Mouse (Mus musculus) lung, adult 10 weeks (tissue): ENCODE data around the gene Knop1. TPM values are rescaled to one million over a fixed set of nuclear protein-coding genes. Genes with fewer than 3 reads are reported as not detected.

ENCODE experiments used
- polyA plus RNA-seq: library from polyadenylated mRNA; stranded (reverse); fragments of 350-450 nt; fragmentation: Illumina TruSeq; extraction: RNeasy Lipid Tissue Mini Kit (QIAGEN cat#74804); gene quantifications from one replicate; pipeline ENCODE4 v1.2.3, GENCODE M21; 2014; ENCODE audit warnings: low read depth, low replicate concordance; ENCODE audit not compliant: insufficient read depth

The Knop1 gene
- polyA plus RNA-seq = 8.2 TPM

DNA sequence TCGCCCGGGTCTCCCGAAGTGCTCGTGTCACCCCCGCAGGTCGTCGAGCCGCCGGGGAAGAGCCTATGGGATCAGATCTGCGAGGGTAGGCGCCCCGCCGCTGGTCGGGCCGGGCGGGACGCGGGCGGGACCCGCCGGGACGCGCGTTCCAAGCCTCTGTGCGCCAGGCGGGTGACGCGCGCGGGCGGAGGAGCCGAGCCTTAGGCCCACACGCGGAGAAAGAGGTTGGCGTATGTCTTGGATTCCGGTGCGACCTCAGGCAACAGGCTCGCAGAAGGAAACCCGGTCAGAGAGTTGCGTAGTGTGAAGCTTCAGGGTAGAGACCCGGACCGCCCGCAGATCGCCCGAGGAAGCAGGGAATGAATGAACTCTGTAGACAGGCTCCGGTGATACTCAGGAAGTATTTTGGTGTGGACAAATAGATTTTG is at the start of gene Knop1:
Gene Knop1, minus strand, starts transcription at position 378 of the 428 bp plus-strand sequence.

DNA sequence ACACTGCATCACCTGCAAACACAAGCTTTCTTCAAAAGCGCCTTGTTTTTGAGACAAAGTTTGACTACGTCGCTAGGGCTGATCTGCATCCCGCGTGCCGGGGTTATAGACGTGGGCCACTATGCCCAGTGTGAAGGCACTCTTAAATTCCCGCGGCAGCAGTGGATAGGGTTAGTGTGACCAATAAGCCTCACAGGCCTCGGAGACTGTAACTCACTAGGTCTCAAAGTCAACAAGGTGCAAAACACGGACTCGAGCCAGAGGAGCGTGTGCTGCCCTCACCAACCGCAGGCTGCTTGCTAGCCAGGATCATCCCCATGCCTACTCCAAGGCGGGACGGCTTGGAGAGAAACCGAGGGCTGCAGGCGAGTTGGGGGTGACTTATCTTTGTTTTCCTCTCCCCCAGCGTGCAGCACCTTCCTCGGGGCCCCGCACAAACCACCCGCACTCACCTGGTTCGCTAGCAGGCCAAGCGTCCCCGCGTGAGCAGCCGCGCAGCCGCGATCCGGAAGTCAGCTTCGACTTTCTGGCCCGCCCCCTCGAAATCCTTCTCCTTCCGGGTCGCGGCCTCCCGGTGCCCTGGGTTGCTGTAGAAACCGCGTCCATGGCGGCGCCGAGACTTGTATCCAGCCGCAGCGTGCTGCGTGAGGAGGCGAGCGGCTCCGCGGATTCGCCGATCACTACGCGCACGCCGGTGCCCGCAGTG is 730 bp downstream of the Knop1 start, which contains the start of gene Iqck:
Gene Iqck, plus strand, starts transcription at position 582 of the 706 bp plus-strand sequence.

Other genes with a start within 250 kb of the Knop1 start
- 113 TPM for gene Gde1, start 150.5 kb downstream of the Knop1 start, polyA plus RNA-seq
- 8.1 TPM for gene Ccp110, start 143.7 kb downstream of the Knop1 start, polyA plus RNA-seq
- gene Vps35l, start 116.0 kb downstream of the Knop1 start, polyA plus RNA-seq = 24.0 TPM
- 3.4 TPM for gene Iqck, start 502 bp downstream of the Knop1 start, polyA plus RNA-seq
- 8.6 TPM for gene Gprc5b, start 139.0 kb upstream of the Knop1 start, polyA plus RNA-seq